Comparison of ENCODE assay signal across 30 mouse cellular contexts in the genomic region with DNA sequence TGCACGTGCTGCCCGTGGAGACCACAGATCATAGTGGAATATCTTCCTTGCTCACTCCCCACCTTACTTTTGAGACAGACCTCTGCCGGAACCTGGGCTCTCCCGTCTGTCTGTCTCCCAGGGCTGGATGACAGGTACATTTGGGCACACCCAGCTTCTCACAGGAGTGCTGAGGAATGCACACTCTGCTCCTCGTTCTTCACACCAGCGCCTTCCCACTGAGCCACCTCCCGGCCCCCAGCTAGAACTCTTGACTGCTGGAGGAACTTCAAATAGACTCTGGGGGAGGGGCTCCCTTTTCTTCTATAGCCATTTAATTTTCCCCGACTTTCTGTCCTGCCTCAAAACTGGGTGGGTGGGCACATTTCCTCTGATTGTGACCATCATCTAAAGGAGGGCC. TPM values are rescaled to one million over a fixed set of nuclear protein-coding genes. Genes with fewer than 3 reads are reported as not detected.
A peak's percentile ranks its signal among the peaks of the same experiment; 100 is the strongest.
DNase-seq lines count a peak whose midpoint lies in the region; ATAC-seq and TF ChIP-seq lines count a peak whose summit lies in the region.
"Had no signal": no experiment of that assay in that cellular context is flagged by ENCODE, and none has a peak within 500 bp of the region (broad histone marks: within the 10 kb centered on the region; RNA-seq: fewer than 3 reads in every experiment).

No protein-coding gene starts in this region.

- no peak overlapping the region for H3K4me2 ChIP-seq in forebrain, embryonic 12.5 days
- H3K4me2 ChIP-seq in forebrain, postnatal 0 days (ENCODE audit: low read depth) = no peak overlapping the region
- no peak overlapping the region for H3K4me2 ChIP-seq in lung, embryonic 14.5 days
- H3K4me2 ChIP-seq in hindbrain, embryonic 16.5 days (ENCODE audit: low read length) = no peak overlapping the region
- H3K4me2 ChIP-seq in intestine, embryonic 16.5 days (ENCODE audit: low read depth, low read length) = no peak overlapping the region
- H3K4me2 ChIP-seq: embryonic facial prominence, embryonic 15.5 days; hindbrain, embryonic 15.5 days; liver, embryonic 12.5 days; neural tube, embryonic 12.5 days had no signal

- no peak for TF ChIP-seq CTCF in forebrain, postnatal 0 days (IDR thresholded peaks at IDR 0.05; ENCODE audit: low read depth)
- TF ChIP-seq CTCF in lung, embryonic 14.5 days (IDR thresholded peaks at IDR 0.05; ENCODE audit: low read depth) = no peak
- TF ChIP-seq CTCF in brain, embryonic 14.5 days (IDR thresholded peaks at IDR 0.05; ENCODE audit: borderline replicate concordance, extremely low read depth, insufficient read depth, insufficient read length) = no peak

- H3K27ac ChIP-seq in forebrain, embryonic 12.5 days = no peak overlapping the region
- no peak overlapping the region for H3K27ac ChIP-seq in forebrain, postnatal 0 days (ENCODE audit: low read depth, low read length)
- no peak overlapping the region for H3K27ac ChIP-seq in lung, embryonic 14.5 days (ENCODE audit: low read depth)
- H3K27ac ChIP-seq in hindbrain, embryonic 16.5 days (ENCODE audit: low read depth, low read length) = no peak overlapping the region
- no peak overlapping the region for H3K27ac ChIP-seq in intestine, embryonic 16.5 days (ENCODE audit: low read length)
- H3K27ac ChIP-seq: embryonic facial prominence, embryonic 10.5 days; embryonic facial prominence, embryonic 15.5 days; hindbrain, embryonic 10.5 days; hindbrain, embryonic 15.5 days; liver, embryonic 12.5 days; macrophage; neural tube, embryonic 12.5 days; stomach, postnatal 0 days had no signal

- no peaks in the 10 kb centered on the region for H3K9me3 ChIP-seq in forebrain, embryonic 12.5 days
- H3K9me3 ChIP-seq in forebrain, postnatal 0 days (ENCODE audit: low read length) = no peaks in the 10 kb centered on the region
- H3K9me3 ChIP-seq in lung, embryonic 14.5 days (ENCODE audit: low read depth, low read length) = no peaks in the 10 kb centered on the region
- H3K9me3 ChIP-seq in hindbrain, embryonic 16.5 days (ENCODE audit: control insufficient read depth, low read length) = no peaks in the 10 kb centered on the region
- no peaks in the 10 kb centered on the region for H3K9me3 ChIP-seq in intestine, embryonic 16.5 days (ENCODE audit: control insufficient read depth, low read length)
- H3K9me3 ChIP-seq: embryonic facial prominence, embryonic 10.5 days; embryonic facial prominence, embryonic 15.5 days; hindbrain, embryonic 10.5 days; hindbrain, embryonic 15.5 days; liver, embryonic 12.5 days; neural tube, embryonic 12.5 days had no signal

- no peaks in the 10 kb centered on the region for H3K27me3 ChIP-seq in forebrain, embryonic 12.5 days
- H3K27me3 ChIP-seq in forebrain, postnatal 0 days (ENCODE audit: insufficient read depth, low read length) = no peaks in the 10 kb centered on the region
- no peaks in the 10 kb centered on the region for H3K27me3 ChIP-seq in lung, embryonic 14.5 days (ENCODE audit: insufficient read depth, low read length)
- no peaks in the 10 kb centered on the region for H3K27me3 ChIP-seq in hindbrain, embryonic 16.5 days (replicated peaks; ENCODE audit: control insufficient read depth, insufficient read depth, low read length)
- H3K27me3 ChIP-seq in intestine, embryonic 16.5 days (replicated peaks; ENCODE audit: control insufficient read depth, insufficient read depth, low read length) = no peaks in the 10 kb centered on the region
- H3K27me3 ChIP-seq: embryonic facial prominence, embryonic 15.5 days; hindbrain, embryonic 15.5 days; liver, embryonic 12.5 days; neural tube, embryonic 12.5 days had no signal

- no peak overlapping the region for H3K4me3 ChIP-seq in forebrain, embryonic 12.5 days (replicated peaks)
- no peak overlapping the region for H3K4me3 ChIP-seq in forebrain, postnatal 0 days (ENCODE audit: low read depth, low read length)
- no peak overlapping the region for H3K4me3 ChIP-seq in lung, embryonic 14.5 days (ENCODE audit: low read depth, low read length)
- H3K4me3 ChIP-seq in hindbrain, embryonic 16.5 days (ENCODE audit: low read length) = no peak overlapping the region
- H3K4me3 ChIP-seq in intestine, embryonic 16.5 days (ENCODE audit: low read length) = no peak overlapping the region
- H3K4me3 ChIP-seq: embryonic facial prominence, embryonic 10.5 days; embryonic facial prominence, embryonic 15.5 days; hindbrain, embryonic 10.5 days; hindbrain, embryonic 15.5 days; liver, embryonic 12.5 days; myocyte; neural tube, embryonic 12.5 days had no signal

- no peak for TF ChIP-seq POLR2A in brain, embryonic 14.5 days (IDR thresholded peaks at IDR 0.05; ENCODE audit: borderline replicate concordance, extremely low read depth, insufficient read depth, insufficient read length, poor library complexity, severe bottlenecking)

- DNase-seq in forebrain, postnatal 0 days = no peak
- peak; percentile 18 for DNase-seq in lung, embryonic 14.5 days
- DNase-seq in lung, postnatal 14 days = no peak
- DNase-seq in ES-CJ7 (ENCODE audit: low read depth, low spot score) = peak; percentile 63
- peak; percentile 12 for DNase-seq in brain, embryonic 14.5 days (ENCODE audit: low read depth)
- DNase-seq: adrenal gland, adult 2 months; adrenal gland, postnatal 36 days; cerebellum, adult 2 months; cerebellum, postnatal 14 days; heart, postnatal 14 days; kidney, adult 8-10 months; kidney, postnatal 10 days; liver, postnatal 0 days; right cerebral cortex, postnatal 4 days; thymus, adult 18-20 months; thymus, postnatal 25 days had no signal

- no peak overlapping the region for H3K9ac ChIP-seq in forebrain, embryonic 12.5 days
- H3K9ac ChIP-seq in forebrain, postnatal 0 days = no peak overlapping the region
- H3K9ac ChIP-seq in lung, embryonic 14.5 days = no peak overlapping the region
- no peak overlapping the region for H3K9ac ChIP-seq in hindbrain, embryonic 16.5 days (ENCODE audit: low read depth, low read length)
- H3K9ac ChIP-seq in intestine, embryonic 16.5 days (ENCODE audit: low read depth, low read length) = no peak overlapping the region
- H3K9ac ChIP-seq: embryonic facial prominence, embryonic 15.5 days; hindbrain, embryonic 15.5 days; liver, embryonic 12.5 days; liver, postnatal 0 days; neural tube, embryonic 12.5 days had no signal

- ATAC-seq in forebrain, embryonic 12.5 days (ENCODE audit: low FRiP score) = peak; percentile 44; the same call in 1 of the 2 replicates
- ATAC-seq in forebrain, postnatal 0 days = no peak
- ATAC-seq in lung, embryonic 14.5 days (ENCODE audit: insufficient read depth) = no peak
- no peak for ATAC-seq in hindbrain, embryonic 16.5 days
- no peak for ATAC-seq in intestine, embryonic 16.5 days
- ATAC-seq: activated CD4-positive, CD25-positive, alpha-beta regulatory T cell, adult 4 months; liver, embryonic 12.5 days; liver, postnatal 0 days; lung, postnatal 0 days had no signal

- H3K4me1 ChIP-seq in forebrain, embryonic 12.5 days = peaks cover 9% of the 10 kb centered on the region; the same call in 1 of the 2 replicates
- no peaks in the 10 kb centered on the region for H3K4me1 ChIP-seq in forebrain, postnatal 0 days (ENCODE audit: insufficient read depth)
- no peaks in the 10 kb centered on the region for H3K4me1 ChIP-seq in lung, embryonic 14.5 days (ENCODE audit: insufficient read depth)
- peaks cover 5% of the 10 kb centered on the region for H3K4me1 ChIP-seq in hindbrain, embryonic 16.5 days (ENCODE audit: control insufficient read depth, insufficient read depth, low read depth, low read length)
- H3K4me1 ChIP-seq in intestine, embryonic 16.5 days (ENCODE audit: control insufficient read depth, insufficient read depth, low read length) = no peaks in the 10 kb centered on the region
- H3K4me1 ChIP-seq: embryonic facial prominence, embryonic 15.5 days; hindbrain, embryonic 10.5 days; liver, embryonic 12.5 days had no signal

- H3K36me3 ChIP-seq in forebrain, embryonic 12.5 days (replicated peaks) = no peaks in the 10 kb centered on the region
- no peaks in the 10 kb centered on the region for H3K36me3 ChIP-seq in forebrain, postnatal 0 days (ENCODE audit: insufficient read depth)
- H3K36me3 ChIP-seq in lung, embryonic 14.5 days (ENCODE audit: insufficient read depth) = no peaks in the 10 kb centered on the region
- no peaks in the 10 kb centered on the region for H3K36me3 ChIP-seq in hindbrain, embryonic 16.5 days (ENCODE audit: control insufficient read depth, insufficient read depth, low read length)
- no peaks in the 10 kb centered on the region for H3K36me3 ChIP-seq in intestine, embryonic 16.5 days (ENCODE audit: control insufficient read depth, insufficient read depth, low read length)
- H3K36me3 ChIP-seq: embryonic facial prominence, embryonic 10.5 days; embryonic facial prominence, embryonic 15.5 days; hindbrain, embryonic 10.5 days; hindbrain, embryonic 15.5 days; liver, embryonic 12.5 days; neural tube, embryonic 12.5 days had no signal

- WGBS in forebrain, embryonic 12.5 days = 51% methylated on average over 8 of the region's 8 CpGs
- WGBS in forebrain, postnatal 0 days = 43% methylated on average over 8 of the region's 8 CpGs
- 51% methylated on average over 8 of the region's 8 CpGs for WGBS in lung, embryonic 14.5 days
- WGBS in hindbrain, embryonic 16.5 days = 57% methylated on average over 8 of the region's 8 CpGs
- 62% methylated on average over 8 of the region's 8 CpGs for WGBS in intestine, embryonic 16.5 days

RNA-seq across cellular contexts. Expression of a gene that starts 49.5 kb away (rescaled TPM):
- polyA plus RNA-seq in forebrain, embryonic 12.5 days (2016; fragmentation: Nextera tagmentation; extraction: Ambion mirVana) = 131 and 136 TPM in 2 replicates
- 102 and 106 TPM in 2 replicates for total RNA-seq in forebrain, postnatal 0 days (2014; rRNA removed)
- polyA plus RNA-seq in forebrain, postnatal 0 days (2015; fragmentation: Nextera tagmentation; extraction: Ambion mirVana) = 56.2 and 58.1 TPM in 2 replicates
- polyA plus RNA-seq in lung, embryonic 14.5 days (2014; fragmentation: Nextera tagmentation; extraction: Ambion mirVana) = 131 and 132 TPM in 2 replicates
- polyA plus RNA-seq in brain, embryonic 14.5 days (2012; rRNA removed) = 63.5 and 80.2 TPM in 2 replicates
- polyA plus RNA-seq in hindbrain, embryonic 16.5 days (2015; fragmentation: Nextera tagmentation; extraction: Ambion mirVana) = 53.8 and 59.6 TPM in 2 replicates
- 63.5 and 67.7 TPM in 2 replicates for polyA plus RNA-seq in intestine, embryonic 16.5 days (2015; fragmentation: Nextera tagmentation; extraction: Ambion mirVana)

Comparison
In these comparisons a context has a peak if more than half of its experiments do, and no peak if none do; other contexts are left out.
1. DNase-seq: peak in lung, embryonic 14.5 days (single experiment), ES-CJ7 (single experiment) and brain, embryonic 14.5 days (single experiment); none in forebrain, postnatal 0 days (single experiment) and lung, postnatal 14 days (single experiment).